Mouse (Mus musculus) cerebellum, adult 2 months (tissue): ENCODE data around the gene Cracr2b.

Experiments used
- CTCF ChIP-seq: fragments of 200-500 bp; IDR thresholded peaks from 2 replicates; pipeline ENCODE4 v1.5.1; 2011; ENCODE audit warnings: low read depth, mild to moderate bottlenecking, control low read depth, low read length, moderate library complexity, borderline replicate concordance; ENCODE audit not compliant: insufficient read depth
- POLR2A ChIP-seq: fragments of 200-500 bp; IDR thresholded peaks from 2 replicates; pipeline ENCODE4 v1.6.1; 2011; ENCODE audit warnings: low read length, control low read depth, borderline replicate concordance; ENCODE audit not compliant: insufficient read depth

DNA sequence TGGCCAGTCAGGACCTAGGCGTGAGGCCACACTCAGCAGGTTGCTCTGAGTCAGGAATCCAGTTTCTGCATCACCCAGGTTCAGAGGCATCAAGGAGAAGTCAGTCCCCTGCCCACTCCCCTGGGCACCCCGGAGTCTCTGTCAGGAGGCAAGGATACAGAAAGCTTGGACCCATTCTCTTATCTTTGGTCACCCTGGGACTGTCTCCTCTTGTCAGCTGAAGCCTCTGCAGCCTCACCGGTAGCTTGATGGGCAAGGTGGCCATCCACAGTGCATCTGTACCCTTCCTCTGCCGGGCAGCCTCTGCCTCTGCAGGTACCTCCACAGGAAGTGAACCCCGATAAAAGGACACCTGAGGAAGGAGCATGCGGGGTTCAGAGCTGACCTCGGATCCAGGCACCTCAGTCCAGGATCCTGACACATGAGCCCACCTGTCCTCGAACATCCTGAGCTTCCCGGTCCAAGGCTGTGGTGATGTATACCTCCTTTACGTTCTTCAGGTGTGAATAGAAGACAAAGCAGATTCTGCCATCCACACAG lies 21.7 kb upstream of the Cracr2b start:
- TF ChIP-seq CTCF (no peak), POLR2A (no peak)
